Mouse (Mus musculus): ENCODE measurements around the gene Aldh3b2. TPM values are rescaled to one million over a fixed set of nuclear protein-coding genes. Genes with fewer than 3 reads are reported as not detected.

Gene Aldh3b2
- polyA plus RNA-seq, 1 experiment from 2014 or later: 0.70 TPM

Other genes with a start within 250 kb of the Aldh3b2 start
- gene Kmt5b, start 204.9 kb upstream of the Aldh3b2 start, polyA plus RNA-seq (2016; fragmentation: Nextera tagmentation; extraction: Ambion mirVana): 58.0 and 60.6 TPM in 2 replicates
- gene Chka, start 120.6 kb upstream of the Aldh3b2 start, polyA plus RNA-seq (2016; fragmentation: Nextera tagmentation; extraction: Ambion mirVana): 63.5 and 69.6 TPM in 2 replicates
- 10.3 and 12.4 TPM in 2 replicates for gene Tcirg1, start 65.2 kb upstream of the Aldh3b2 start, polyA plus RNA-seq (2016; fragmentation: Nextera tagmentation; extraction: Ambion mirVana)
- gene Ndufs8, start 59.6 kb upstream of the Aldh3b2 start, polyA plus RNA-seq (2016; fragmentation: Nextera tagmentation; extraction: Ambion mirVana): 166 and 168 TPM in 2 replicates
- gene Aldh3b1, start 42.5 kb upstream of the Aldh3b2 start, polyA plus RNA-seq (2016; fragmentation: Nextera tagmentation; extraction: Ambion mirVana): 0.64 and 0.69 TPM in 2 replicates
- 4.8 TPM in 2 replicates for gene Unc93b1, start 37.1 kb upstream of the Aldh3b2 start, polyA plus RNA-seq (2016; fragmentation: Nextera tagmentation; extraction: Ambion mirVana)
- not detected in 2 replicates for gene Aldh3b3, start 13.7 kb upstream of the Aldh3b2 start, polyA plus RNA-seq (2016; fragmentation: Nextera tagmentation; extraction: Ambion mirVana)
- gene Acy3, start 14.2 kb downstream of the Aldh3b2 start, polyA plus RNA-seq (2016; fragmentation: Nextera tagmentation; extraction: Ambion mirVana): 0.58 and 1.4 TPM in 2 replicates
- not detected in 2 replicates for gene Tbx10, start 20.4 kb downstream of the Aldh3b2 start, polyA plus RNA-seq (2016; fragmentation: Nextera tagmentation; extraction: Ambion mirVana)
- 19.3 and 20.8 TPM in 2 replicates for gene Nudt8, start 28.3 kb downstream of the Aldh3b2 start, polyA plus RNA-seq (2016; fragmentation: Nextera tagmentation; extraction: Ambion mirVana)
- gene Gm49405, start 28.3 kb downstream of the Aldh3b2 start, polyA plus RNA-seq (2016; fragmentation: Nextera tagmentation; extraction: Ambion mirVana): 4.1 and 4.3 TPM in 2 replicates
- 6.3 TPM in 2 replicates for gene Doc2g, start 31.0 kb downstream of the Aldh3b2 start, polyA plus RNA-seq (2016; fragmentation: Nextera tagmentation; extraction: Ambion mirVana)
- 186 and 204 TPM in 2 replicates for gene Ndufv1, start 40.5 kb downstream of the Aldh3b2 start, polyA plus RNA-seq (2016; fragmentation: Nextera tagmentation; extraction: Ambion mirVana)
- gene Gstp1, start 65.7 kb downstream of the Aldh3b2 start, polyA plus RNA-seq (2016; fragmentation: Nextera tagmentation; extraction: Ambion mirVana): 321 and 346 TPM in 2 replicates
- 1.6 and 5.5 TPM in 2 replicates for gene Gstp2, start 73.7 kb downstream of the Aldh3b2 start, polyA plus RNA-seq (2016; fragmentation: Nextera tagmentation; extraction: Ambion mirVana)
- not detected in 2 replicates for gene Gstp3, start 87.2 kb downstream of the Aldh3b2 start, polyA plus RNA-seq (2016; fragmentation: Nextera tagmentation; extraction: Ambion mirVana)
- not detected in 2 replicates for gene Cabp2, start 109.2 kb downstream of the Aldh3b2 start, polyA plus RNA-seq (2016; fragmentation: Nextera tagmentation; extraction: Ambion mirVana)
- 70.4 and 73.9 TPM in 2 replicates for gene Cdk2ap2, start 124.9 kb downstream of the Aldh3b2 start, polyA plus RNA-seq (2016; fragmentation: Nextera tagmentation; extraction: Ambion mirVana)
- gene Pitpnm1, start 127.7 kb downstream of the Aldh3b2 start, polyA plus RNA-seq (2016; fragmentation: Nextera tagmentation; extraction: Ambion mirVana): 21.5 and 22.9 TPM in 2 replicates
- 56.4 and 60.7 TPM in 2 replicates for gene Aip, start 153.5 kb downstream of the Aldh3b2 start, polyA plus RNA-seq (2016; fragmentation: Nextera tagmentation; extraction: Ambion mirVana)
- not detected in 2 replicates for gene Gpr152, start 167.5 kb downstream of the Aldh3b2 start, polyA plus RNA-seq (2016; fragmentation: Nextera tagmentation; extraction: Ambion mirVana)
- 0.09 TPM in 2 replicates for gene Cabp4, start 171.7 kb downstream of the Aldh3b2 start, polyA plus RNA-seq (2016; fragmentation: Nextera tagmentation; extraction: Ambion mirVana)
- gene Coro1b, start 176.3 kb downstream of the Aldh3b2 start, polyA plus RNA-seq (2016; fragmentation: Nextera tagmentation; extraction: Ambion mirVana): 125 and 135 TPM in 2 replicates
- gene Ptprcap, start 181.3 kb downstream of the Aldh3b2 start, polyA plus RNA-seq (2016; fragmentation: Nextera tagmentation; extraction: Ambion mirVana): 0.51 and 0.74 TPM in 2 replicates
- gene Rps6kb2, start 191.0 kb downstream of the Aldh3b2 start, polyA plus RNA-seq (2016; fragmentation: Nextera tagmentation; extraction: Ambion mirVana): 59.5 and 62.5 TPM in 2 replicates
- 3.2 TPM in 2 replicates for gene Carns1, start 203.2 kb downstream of the Aldh3b2 start, polyA plus RNA-seq (2016; fragmentation: Nextera tagmentation; extraction: Ambion mirVana)
- 0.31 and 0.86 TPM in 2 replicates for gene Tbc1d10c, start 219.0 kb downstream of the Aldh3b2 start, polyA plus RNA-seq (2016; fragmentation: Nextera tagmentation; extraction: Ambion mirVana)
- gene Ppp1ca, start 219.7 kb downstream of the Aldh3b2 start, polyA plus RNA-seq (2016; fragmentation: Nextera tagmentation; extraction: Ambion mirVana): 689 and 709 TPM in 2 replicates
- 38.8 and 42.2 TPM in 2 replicates for gene Rad9a, start 229.3 kb downstream of the Aldh3b2 start, polyA plus RNA-seq (2016; fragmentation: Nextera tagmentation; extraction: Ambion mirVana)
- gene Clcf1, start 241.9 kb downstream of the Aldh3b2 start, polyA plus RNA-seq (2016; fragmentation: Nextera tagmentation; extraction: Ambion mirVana): 0.85 and 1.2 TPM in 2 replicates
- not detected in 2 replicates for gene AC109138.7, start 242.0 kb downstream of the Aldh3b2 start, polyA plus RNA-seq (2016; fragmentation: Nextera tagmentation; extraction: Ambion mirVana)